Mouse (Mus musculus): Measurements from ENCODE around the gene Peak1.

DNA sequence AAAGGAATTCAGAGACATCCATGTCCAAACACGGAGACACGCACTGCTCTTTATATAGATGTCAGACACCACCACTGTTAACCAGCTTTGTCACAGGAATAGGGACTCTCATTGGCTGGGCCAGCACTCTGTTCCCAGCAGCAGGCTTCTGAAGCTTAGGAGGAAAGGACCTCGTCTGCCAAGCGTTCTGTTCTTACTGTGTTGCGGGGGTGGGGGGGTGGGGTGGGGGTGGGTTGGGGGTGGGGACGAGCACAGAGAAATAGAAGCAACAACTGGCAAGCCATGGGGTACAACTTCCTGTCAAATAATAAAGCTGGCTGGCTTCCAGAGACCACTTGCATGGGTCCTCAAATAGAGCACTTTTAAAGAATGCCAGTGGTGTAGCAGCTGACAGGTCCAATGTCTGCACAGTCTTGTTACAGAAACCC is 182.0 kb downstream of the Peak1 start:
- TF ChIP-seq CTCF (IDR thresholded peaks at IDR 0.05; ENCODE audit: borderline replicate concordance, insufficient read depth, low read length) = no peak
- no peak for TF ChIP-seq POLR2A (IDR thresholded peaks at IDR 0.05; ENCODE audit: low read depth, low read length)

All from embryonic fibroblast, embryonic 13.5 days (primary cell).